In genomic region chr10:127508239-127508638, GRCm38 (mm10) we compare ENCODE assay signal across 8 mouse cellular contexts. TPM values are rescaled to one million over a fixed set of nuclear protein-coding genes. Genes with fewer than 3 reads are reported as not detected.
DNase-seq lines count a peak whose midpoint lies in the region; ATAC-seq and TF ChIP-seq lines count a peak whose summit lies in the region.

No protein-coding gene starts in this region.

- H3K9me3 ChIP-seq in heart, embryonic 10.5 days = no peaks in the 10 kb centered on the region
- H3K9me3 ChIP-seq in kidney, embryonic 14.5 days (ENCODE audit: control insufficient read depth, low read length) = no peaks in the 10 kb centered on the region
- H3K9me3 ChIP-seq in midbrain, postnatal 0 days (ENCODE audit: low read length) = no peaks in the 10 kb centered on the region
- H3K9me3 ChIP-seq in stomach, embryonic 14.5 days (ENCODE audit: control insufficient read depth, low read depth, low read length) = no peaks in the 10 kb centered on the region

- H3K36me3 ChIP-seq in heart, embryonic 10.5 days = peaks cover 20% of the 10 kb centered on the region; the same call in 1 of the 2 replicates
- H3K36me3 ChIP-seq in kidney, embryonic 14.5 days (ENCODE audit: control insufficient read depth, insufficient read depth, low read length) = no peaks in the 10 kb centered on the region; the same call in 1 of the 2 replicates
- H3K36me3 ChIP-seq in midbrain, postnatal 0 days (ENCODE audit: insufficient read depth, low read length) = peaks cover 5% of the 10 kb centered on the region; the same call in 1 of the 2 replicates
- H3K36me3 ChIP-seq in stomach, embryonic 14.5 days (ENCODE audit: control insufficient read depth, insufficient read depth, low read length) = no peaks in the 10 kb centered on the region

- H3K4me2 ChIP-seq in kidney, embryonic 14.5 days (replicated peaks; ENCODE audit: low read depth, low read length) = peak overlapping the region; percentile 58
- peak overlapping the region; percentile 62; the same call in 1 of the 2 replicates for H3K4me2 ChIP-seq in midbrain, postnatal 0 days (ENCODE audit: low read depth, low read length, poor library complexity, severe bottlenecking)
- H3K4me2 ChIP-seq in stomach, embryonic 14.5 days (replicated peaks; ENCODE audit: low read depth, low read length) = peak overlapping the region; percentile 62; the same call in 1 of the 2 replicates

- H3K27me3 ChIP-seq in heart, embryonic 10.5 days (ENCODE audit: insufficient read depth, poor library complexity, severe bottlenecking) = peaks cover 77% of the 10 kb centered on the region
- H3K27me3 ChIP-seq in kidney, embryonic 14.5 days (ENCODE audit: control insufficient read depth, insufficient read depth, low read length) = peaks cover 42% of the 10 kb centered on the region
- H3K27me3 ChIP-seq in midbrain, postnatal 0 days (ENCODE audit: insufficient read depth, low read length) = no peaks in the 10 kb centered on the region
- peaks cover 21% of the 10 kb centered on the region for H3K27me3 ChIP-seq in stomach, embryonic 14.5 days (ENCODE audit: control insufficient read depth, insufficient read depth, low read length)

- peak overlapping the region; percentile 58; the same call in 1 of the 2 replicates for H3K4me3 ChIP-seq in heart, embryonic 10.5 days
- no peak overlapping the region; the same call in 1 of the 2 replicates for H3K4me3 ChIP-seq in kidney, embryonic 14.5 days (ENCODE audit: low read length)
- no peak overlapping the region for H3K4me3 ChIP-seq in midbrain, postnatal 0 days (ENCODE audit: low read depth, low read length)
- no peak overlapping the region for H3K4me3 ChIP-seq in stomach, embryonic 14.5 days (ENCODE audit: low read depth, low read length)

- H3K27ac ChIP-seq in heart, embryonic 10.5 days = no peak overlapping the region
- no peak overlapping the region for H3K27ac ChIP-seq in kidney, embryonic 14.5 days (ENCODE audit: low read depth, low read length)
- no peak overlapping the region for H3K27ac ChIP-seq in midbrain, postnatal 0 days (ENCODE audit: low read depth, low read length)
- H3K27ac ChIP-seq in stomach, embryonic 14.5 days (ENCODE audit: low read length) = no peak overlapping the region

- 2% methylated on average over 15 of the region's 15 CpGs for WGBS in heart, embryonic 10.5 days
- WGBS in kidney, embryonic 14.5 days = 2% methylated on average over 15 of the region's 15 CpGs
- 6% methylated on average over 15 of the region's 15 CpGs for WGBS in midbrain, postnatal 0 days
- WGBS in stomach, embryonic 14.5 days = 5% methylated on average over 15 of the region's 15 CpGs

- TF ChIP-seq CTCF in midbrain, postnatal 0 days (IDR thresholded peaks at IDR 0.05) = peak; percentile 79

- ATAC-seq in kidney, embryonic 14.5 days (ENCODE audit: low FRiP score, low TSS enrichment) = peak; percentile 2; the same call in 1 of the 2 replicates
- no peak for ATAC-seq in midbrain, postnatal 0 days (ENCODE audit: low FRiP score)
- no peak; the same call in 1 of the 2 replicates for ATAC-seq in stomach, embryonic 14.5 days (ENCODE audit: insufficient number of reproducible peaks, insufficient read depth, low FRiP score, low read depth)

- no peak overlapping the region for H3K9ac ChIP-seq in kidney, embryonic 14.5 days (ENCODE audit: low read depth, low read length)
- H3K9ac ChIP-seq in midbrain, postnatal 0 days (replicated peaks; ENCODE audit: low read length, poor library complexity, severe bottlenecking) = 0 out of 2 replicates have a peak overlapping the region, but pooled peaks have one; percentile 13
- no peak overlapping the region for H3K9ac ChIP-seq in stomach, embryonic 14.5 days (replicated peaks; ENCODE audit: low read depth, low read length)

- H3K4me1 ChIP-seq in heart, embryonic 10.5 days = peaks cover 54% of the 10 kb centered on the region
- peaks cover 30% of the 10 kb centered on the region for H3K4me1 ChIP-seq in kidney, embryonic 14.5 days (ENCODE audit: control insufficient read depth, insufficient read depth, low read length)
- peaks cover 30% of the 10 kb centered on the region for H3K4me1 ChIP-seq in midbrain, postnatal 0 days (ENCODE audit: insufficient read depth, low read length)
- H3K4me1 ChIP-seq in stomach, embryonic 14.5 days (ENCODE audit: control insufficient read depth, insufficient read depth, low read length) = peaks cover 11% of the 10 kb centered on the region; the same call in 1 of the 2 replicates

- peak; percentile 70 for DNase-seq in urinary bladder, postnatal 25 days (ENCODE audit: low spot score)
- DNase-seq in urinary bladder, postnatal 10 days (ENCODE audit: low spot score) = no peak
- DNase-seq in embryo, embryonic 11 days = peak; percentile 85
- DNase-seq in heart, embryonic 10.5 days (ENCODE audit: low spot score) = peak; percentile 90
- DNase-seq in liver = peak; percentile 78
- peak; percentile 81 for DNase-seq in midbrain, postnatal 0 days (ENCODE audit: low spot score)

RNA-seq across cellular contexts. Expression of gene Ndufa4l2, which starts 6.5 kb away (rescaled TPM):
- 7.8 and 9.0 TPM in 2 replicates for polyA plus RNA-seq in heart, embryonic 10.5 days (2016; fragmentation: Nextera tagmentation; extraction: Ambion mirVana)
- 27.1 and 32.7 TPM in 2 replicates for polyA plus RNA-seq in kidney, embryonic 14.5 days (2014; fragmentation: Nextera tagmentation; extraction: Ambion mirVana)
- total RNA-seq in midbrain, postnatal 0 days (2014; rRNA removed) = 16.2 and 16.6 TPM in 2 replicates
- 18.7 and 19.9 TPM in 2 replicates for polyA plus RNA-seq in midbrain, postnatal 0 days (2015; fragmentation: Nextera tagmentation; extraction: Ambion mirVana)
- 81.3 and 84.3 TPM in 2 replicates for polyA plus RNA-seq in stomach, embryonic 14.5 days (2014; fragmentation: Nextera tagmentation; extraction: Ambion mirVana)

RNA-seq across cellular contexts. Expression of gene Stac3, which starts 6.8 kb away (rescaled TPM):
- polyA plus RNA-seq in heart, embryonic 10.5 days (2016; fragmentation: Nextera tagmentation; extraction: Ambion mirVana) = 0.22 and 0.84 TPM in 2 replicates
- polyA plus RNA-seq in kidney, embryonic 14.5 days (2014; fragmentation: Nextera tagmentation; extraction: Ambion mirVana) = 0.39 and 0.50 TPM in 2 replicates
- 1.2 and 2.3 TPM in 2 replicates for total RNA-seq in midbrain, postnatal 0 days (2014; rRNA removed)
- 0.51 and 1.0 TPM in 2 replicates for polyA plus RNA-seq in midbrain, postnatal 0 days (2015; fragmentation: Nextera tagmentation; extraction: Ambion mirVana)
- 0.32 and 0.48 TPM in 2 replicates for polyA plus RNA-seq in stomach, embryonic 14.5 days (2014; fragmentation: Nextera tagmentation; extraction: Ambion mirVana)

RNA-seq across cellular contexts. Expression of gene Shmt2, which starts 14.0 kb away (rescaled TPM):
- 101 and 126 TPM in 2 replicates for polyA plus RNA-seq in heart, embryonic 10.5 days (2016; fragmentation: Nextera tagmentation; extraction: Ambion mirVana)
- polyA plus RNA-seq in kidney, embryonic 14.5 days (2014; fragmentation: Nextera tagmentation; extraction: Ambion mirVana) = 68.9 and 99.8 TPM in 2 replicates
- 39.8 and 48.0 TPM in 2 replicates for total RNA-seq in midbrain, postnatal 0 days (2014; rRNA removed)
- polyA plus RNA-seq in midbrain, postnatal 0 days (2015; fragmentation: Nextera tagmentation; extraction: Ambion mirVana) = 32.8 and 34.2 TPM in 2 replicates
- polyA plus RNA-seq in stomach, embryonic 14.5 days (2014; fragmentation: Nextera tagmentation; extraction: Ambion mirVana) = 107 and 121 TPM in 2 replicates

RNA-seq across cellular contexts. Expression of gene Nxph4, which starts 26.1 kb away (rescaled TPM):
- 0.16 and 0.33 TPM in 2 replicates for polyA plus RNA-seq in heart, embryonic 10.5 days (2016; fragmentation: Nextera tagmentation; extraction: Ambion mirVana)
- polyA plus RNA-seq in kidney, embryonic 14.5 days (2014; fragmentation: Nextera tagmentation; extraction: Ambion mirVana) = 0.49 and 1.2 TPM in 2 replicates
- 11.8 and 22.6 TPM in 2 replicates for total RNA-seq in midbrain, postnatal 0 days (2014; rRNA removed)
- polyA plus RNA-seq in midbrain, postnatal 0 days (2015; fragmentation: Nextera tagmentation; extraction: Ambion mirVana) = 68.9 and 72.4 TPM in 2 replicates
- 3.8 and 4.8 TPM in 2 replicates for polyA plus RNA-seq in stomach, embryonic 14.5 days (2014; fragmentation: Nextera tagmentation; extraction: Ambion mirVana)
